Mouse (Mus musculus): ENCODE data around the gene Atp6v1f.

Atp6v1f gene

DNA sequence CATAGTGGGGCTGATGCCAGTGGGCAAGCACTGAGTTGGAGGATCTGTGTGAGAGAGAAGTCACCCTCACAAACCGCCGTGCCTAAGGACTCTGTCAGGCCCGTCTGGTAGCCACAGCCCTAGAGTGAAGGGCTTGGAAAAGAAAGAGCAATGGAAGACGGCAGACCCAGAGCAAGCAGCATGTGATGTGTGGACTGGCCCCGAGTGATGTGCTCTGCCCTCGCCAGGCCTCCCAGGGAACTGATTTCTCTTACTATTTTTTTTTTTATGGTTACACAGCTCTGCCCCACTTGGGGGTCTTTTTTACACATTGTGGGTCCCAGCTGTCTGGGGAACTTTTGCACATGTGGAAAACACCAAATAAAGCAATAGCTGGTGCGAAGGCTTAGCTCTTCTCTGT is 6.0 kb upstream of the Atp6v1f start:
- no peak for DNase-seq (ENCODE audit: low read depth, low spot score)

DNA sequence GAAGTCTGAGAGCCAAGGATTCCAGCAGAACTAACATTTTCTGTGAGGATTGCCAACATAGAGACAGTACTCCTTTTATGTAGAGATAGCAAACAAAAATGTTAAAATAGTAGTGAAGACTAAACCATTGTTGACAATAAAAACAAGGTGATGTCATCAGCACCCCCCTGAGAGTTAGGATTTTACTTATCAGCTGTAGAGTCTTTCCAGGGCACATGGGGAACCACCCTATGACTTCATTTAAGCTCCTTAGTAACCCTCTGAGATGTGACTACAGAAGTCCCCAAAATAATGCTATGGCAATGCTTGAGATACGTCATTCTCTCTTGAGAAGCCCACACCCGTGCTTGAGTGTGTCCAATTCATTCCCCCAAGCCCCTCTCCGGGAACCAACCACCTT is 4.1 kb upstream of the Atp6v1f start:
- DNase-seq (ENCODE audit: low read depth, low spot score), result no peak

DNA sequence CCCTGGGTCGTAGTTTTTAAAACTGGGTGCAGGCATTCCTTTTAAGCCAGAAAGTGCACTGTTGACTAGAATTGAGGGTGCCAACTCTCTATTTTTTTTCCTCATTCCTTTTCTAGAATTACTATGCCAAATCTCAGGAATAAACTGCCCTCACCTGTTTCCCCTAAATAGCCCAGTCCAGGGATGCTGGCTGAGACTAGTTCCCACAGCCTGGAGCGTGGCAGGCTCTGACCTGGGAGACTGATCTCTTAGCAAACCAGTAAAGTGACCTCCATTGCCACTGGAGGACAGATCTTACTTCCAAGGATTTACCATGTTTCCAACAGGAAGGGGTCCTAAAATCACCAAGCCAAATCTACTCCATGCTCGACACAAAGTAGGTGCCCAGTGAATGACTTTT is 1.3 kb downstream of the Atp6v1f start:
- no peak for DNase-seq (ENCODE audit: low read depth, low spot score)

DNA sequence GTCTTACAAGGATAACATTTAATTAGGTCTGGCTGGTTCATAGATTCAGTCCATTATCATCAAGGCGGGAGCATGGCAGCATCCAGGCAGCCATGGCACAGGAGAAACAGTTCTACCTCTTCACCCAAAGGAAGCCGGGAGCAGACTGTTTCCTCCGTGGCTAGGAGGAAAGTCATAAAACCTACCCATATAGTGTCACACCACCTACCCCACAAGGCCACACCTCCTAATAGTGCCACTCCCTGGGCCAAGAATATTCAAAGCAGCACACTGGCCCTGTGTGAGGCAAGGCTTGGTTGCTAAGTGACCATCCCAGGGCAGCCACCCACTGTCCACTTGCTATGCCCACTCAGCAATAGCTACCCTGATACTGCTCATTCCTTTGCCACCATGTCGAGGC is 3.6 kb downstream of the Atp6v1f start, which contains the start of gene Atp6v1fnb:
Atp6v1fnb (plus strand) TSS at position 301 of the 400 bp plus-strand sequence.
- DNase-seq (ENCODE audit: low read depth, low spot score), result no peak

DNA sequence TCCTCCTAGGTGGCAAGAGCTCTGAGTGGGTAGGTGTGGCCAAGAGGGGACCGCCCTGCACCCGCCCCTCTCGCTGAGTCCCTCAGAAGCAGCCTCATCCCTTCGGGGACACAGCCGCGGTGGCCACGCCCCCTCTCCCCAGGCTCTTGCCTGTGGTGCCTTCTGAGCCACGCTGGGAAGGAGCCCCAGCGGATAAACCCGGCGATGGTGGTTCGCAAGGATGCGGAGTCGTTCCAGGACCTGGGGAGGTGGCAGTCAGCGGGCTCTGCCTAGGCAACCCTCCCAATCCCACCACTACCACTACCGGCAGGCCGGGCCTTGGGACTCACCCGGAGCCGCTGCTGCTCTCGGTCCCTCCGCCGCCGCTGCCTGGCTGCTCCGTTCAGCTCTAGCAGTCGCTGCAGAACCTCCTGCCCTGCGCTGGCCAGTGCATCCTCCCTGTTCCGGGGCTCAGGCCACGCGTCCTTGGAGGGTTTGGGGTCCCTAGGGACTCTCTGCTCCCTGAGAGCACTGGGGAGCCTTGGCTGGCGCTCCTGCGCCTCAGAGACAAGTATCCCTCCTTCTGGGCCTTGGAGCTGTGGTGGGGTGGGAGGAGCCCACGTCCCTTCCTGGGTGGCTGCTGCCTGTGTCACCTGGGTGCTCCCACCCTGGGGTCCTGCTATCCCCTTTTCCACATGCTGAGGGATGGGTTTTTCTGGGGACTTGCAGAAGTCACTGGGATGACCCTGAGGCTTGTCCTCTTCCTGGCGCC is 6.6 kb downstream of the Atp6v1f start:
- DNase-seq (ENCODE audit: low read depth, low spot score), result no peak

DNA sequence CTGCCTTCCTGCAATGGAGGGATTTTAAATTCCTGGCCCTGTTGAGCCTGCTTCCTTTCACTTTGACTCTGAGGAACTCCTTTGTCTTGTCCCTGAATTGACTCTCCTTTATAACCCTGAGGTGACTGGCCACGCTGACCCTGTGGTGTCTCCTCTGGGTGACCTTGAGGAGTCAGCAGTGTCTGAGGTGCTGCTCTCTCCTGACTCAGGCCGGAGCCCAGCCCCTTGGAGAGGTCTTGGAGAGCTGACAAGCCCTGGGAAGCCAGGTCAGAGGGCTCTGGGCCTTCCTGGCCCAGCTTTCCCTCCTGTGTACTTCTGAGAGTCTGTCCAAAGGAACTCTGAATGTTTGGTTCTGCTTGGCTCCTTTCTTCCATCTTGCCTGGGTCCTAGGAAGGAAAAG is 7.2 kb downstream of the Atp6v1f start:
- no peak for DNase-seq (ENCODE audit: low read depth, low spot score)

DNA sequence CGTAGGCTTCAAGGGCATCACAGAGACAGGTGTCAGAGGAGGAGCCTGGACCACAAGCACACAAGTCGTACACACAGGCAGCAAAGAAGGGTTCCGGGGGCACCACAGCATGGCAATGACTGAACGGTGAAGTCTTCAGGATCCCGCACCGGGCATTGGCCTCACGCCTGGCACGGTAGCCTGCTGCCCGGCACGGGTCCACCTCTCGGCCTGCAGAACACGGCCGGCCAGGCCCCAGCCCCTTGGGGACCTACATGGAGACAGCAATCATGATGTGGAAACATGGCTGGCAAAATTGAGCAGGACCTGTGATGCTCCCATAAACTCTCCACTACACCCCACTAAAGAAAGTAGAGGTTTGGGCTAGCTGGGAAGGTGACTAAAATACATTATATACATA is 15.2 kb downstream of the Atp6v1f start:
- no peak for DNase-seq (ENCODE audit: low read depth, low spot score)

DNA sequence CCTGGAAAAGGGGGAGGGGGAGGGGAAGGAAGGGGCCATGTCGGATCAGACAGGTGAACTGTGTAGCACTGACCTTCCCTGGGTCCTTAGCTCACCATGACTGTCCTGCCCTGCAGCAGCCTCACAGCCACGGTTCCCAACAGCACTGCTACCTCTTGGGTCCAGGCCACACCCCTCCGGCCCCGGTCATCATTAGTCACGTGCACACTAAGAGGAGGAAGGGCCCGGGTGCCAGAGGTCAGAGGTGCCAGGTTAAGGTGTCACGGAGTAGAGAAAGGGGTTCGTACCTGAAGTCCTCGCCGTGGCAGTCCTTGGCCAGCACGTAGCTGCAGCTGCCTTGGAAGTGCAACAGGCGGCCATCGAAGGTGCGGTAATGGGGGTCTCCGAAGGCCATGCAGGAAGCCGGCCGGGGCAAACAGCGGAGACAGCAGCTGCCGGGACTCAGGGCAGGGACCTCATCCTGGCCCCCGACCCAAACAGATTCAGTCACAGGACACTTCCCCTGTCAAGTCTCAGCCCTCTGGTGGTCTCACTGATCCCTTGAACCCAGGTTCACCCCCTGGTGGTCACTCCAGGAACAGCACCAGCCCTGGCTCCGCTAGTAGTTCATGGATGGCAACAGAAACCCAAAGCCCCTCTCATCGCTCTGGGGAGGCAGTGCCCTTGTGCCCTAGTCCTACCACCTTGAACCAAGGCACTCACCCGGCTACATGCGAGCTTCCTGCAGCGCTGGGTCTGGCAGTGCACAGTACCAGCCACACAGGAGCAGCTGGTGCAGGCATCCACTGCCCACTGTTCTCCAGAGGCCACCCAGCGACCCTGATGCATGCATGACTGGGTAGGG is 17.4 kb downstream of the Atp6v1f start:
- DNase-seq (ENCODE audit: low read depth, low spot score), result no peak

DNA sequence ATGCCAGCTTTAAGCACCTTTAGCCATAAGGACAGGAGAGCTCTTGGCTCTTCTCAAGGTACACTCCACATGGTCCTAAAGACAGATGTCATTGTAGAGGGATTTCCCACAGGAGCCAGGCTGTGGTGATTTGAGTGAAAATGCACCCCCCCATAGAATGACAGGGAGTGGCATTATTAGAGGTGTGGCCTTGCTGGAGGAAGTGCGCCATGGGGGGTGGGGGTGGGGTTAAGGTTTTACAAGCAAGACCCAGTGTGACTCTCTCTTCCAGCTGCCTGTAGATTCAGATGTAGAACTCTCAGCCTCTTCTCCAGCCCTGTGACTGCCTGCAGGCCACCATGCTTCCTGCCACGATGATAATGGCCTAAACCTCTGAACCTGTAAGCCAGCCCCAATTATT is 18.4 kb downstream of the Atp6v1f start:
- DNase-seq (ENCODE audit: low read depth, low spot score), result no peak

DNA sequence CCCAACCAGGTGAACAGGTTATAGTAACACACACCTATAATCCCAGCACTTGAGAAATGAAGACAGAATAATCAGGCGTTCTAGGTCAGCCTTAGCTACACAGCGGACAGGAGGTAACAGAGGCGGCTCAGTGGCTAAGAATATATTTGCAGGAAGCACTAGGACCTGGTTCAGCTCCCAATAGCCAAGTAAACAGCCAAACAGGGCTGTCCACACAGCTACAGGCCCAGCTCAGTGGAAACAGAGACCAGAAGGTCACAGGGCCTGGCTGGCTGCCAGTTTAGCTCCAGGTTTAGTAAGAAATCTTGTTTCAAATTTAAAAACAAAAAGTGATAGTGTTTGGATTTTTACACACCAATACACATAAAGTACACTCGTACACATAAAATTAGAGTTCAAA is 26.6 kb downstream of the Atp6v1f start:
- DNase-seq (ENCODE audit: low read depth, low spot score), result no peak

DNA sequence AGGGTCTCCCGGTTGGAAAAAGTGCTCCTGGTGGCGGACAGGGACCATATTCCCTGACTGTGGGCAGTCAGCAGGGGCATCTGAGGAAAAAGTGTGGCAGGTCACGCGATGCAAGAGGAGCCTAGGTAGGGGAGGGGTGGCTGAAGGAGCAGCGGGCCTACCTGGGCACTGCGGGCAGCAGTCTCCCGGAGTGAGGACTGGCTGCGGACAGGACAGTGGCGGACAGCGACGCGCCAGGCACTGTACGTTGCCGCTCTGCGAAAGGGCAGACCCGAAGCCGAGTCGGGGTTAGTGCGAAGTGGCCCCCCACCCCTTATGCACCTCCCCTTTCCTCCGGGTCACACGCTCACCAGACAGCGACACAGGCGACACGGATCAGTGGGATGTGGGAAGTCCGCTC is 28.8 kb downstream of the Atp6v1f start:
- no peak for DNase-seq (ENCODE audit: low read depth, low spot score)

DNA sequence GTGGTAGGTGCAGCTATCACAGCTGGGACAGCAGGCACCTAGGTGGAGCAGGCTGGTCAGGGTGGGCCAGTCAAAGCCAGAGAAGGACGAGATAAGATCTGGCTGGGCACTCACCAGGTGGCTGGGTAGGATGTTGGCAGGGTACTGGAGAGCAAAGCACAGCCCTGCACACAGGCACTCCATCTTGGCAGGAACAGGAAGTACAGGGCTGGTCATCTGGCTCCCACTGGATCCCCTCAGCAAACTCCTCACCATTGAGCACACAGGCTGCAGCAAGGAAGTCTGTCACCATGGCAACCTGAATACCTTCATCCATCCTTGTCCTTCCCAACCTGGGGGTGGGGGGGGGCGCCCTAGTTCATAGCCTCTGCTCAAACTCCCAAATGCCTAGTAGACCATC is 30.3 kb downstream of the Atp6v1f start:
- DNase-seq (ENCODE audit: low read depth, low spot score), result no peak

DNA sequence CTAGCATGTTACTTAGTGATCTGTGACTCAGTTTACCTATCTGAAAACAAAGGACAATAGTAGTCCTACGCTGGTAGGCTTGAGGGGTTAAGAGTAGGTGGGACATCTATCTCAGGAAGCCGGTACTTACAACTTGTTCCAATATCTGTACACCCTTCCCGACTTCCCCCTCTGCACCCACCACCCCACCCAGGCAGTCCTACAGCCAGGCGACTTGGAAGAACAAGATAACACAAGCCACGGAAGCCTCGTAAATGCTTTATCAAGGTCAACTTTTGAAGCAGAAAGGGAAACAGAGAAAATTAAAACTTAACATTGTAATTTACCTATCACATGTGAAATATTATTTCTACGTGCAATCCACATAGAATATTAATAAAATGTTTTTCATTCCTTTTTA is 32.7 kb downstream of the Atp6v1f start:
- DNase-seq (ENCODE audit: low read depth, low spot score), result no peak

DNA sequence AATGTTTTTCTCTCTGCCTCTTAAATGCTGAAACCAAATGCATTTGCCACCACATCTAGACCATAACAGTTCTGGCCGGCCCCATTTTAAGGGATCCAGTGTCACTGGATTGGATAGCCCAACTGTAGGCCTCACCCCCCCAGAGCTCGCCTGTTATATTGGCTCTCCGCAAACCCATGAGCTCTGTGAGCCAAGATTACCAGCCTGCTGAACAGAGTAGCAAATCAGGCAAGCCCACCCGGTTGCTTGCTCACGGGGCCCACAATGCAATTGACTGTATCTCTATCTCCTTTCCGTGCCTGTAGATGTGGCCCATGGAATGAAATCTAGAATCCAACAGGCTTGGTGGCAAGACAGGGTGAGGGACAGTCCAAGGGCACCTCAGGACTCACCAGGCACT is 33.3 kb downstream of the Atp6v1f start:
- no peak for DNase-seq (ENCODE audit: low read depth, low spot score)

DNA sequence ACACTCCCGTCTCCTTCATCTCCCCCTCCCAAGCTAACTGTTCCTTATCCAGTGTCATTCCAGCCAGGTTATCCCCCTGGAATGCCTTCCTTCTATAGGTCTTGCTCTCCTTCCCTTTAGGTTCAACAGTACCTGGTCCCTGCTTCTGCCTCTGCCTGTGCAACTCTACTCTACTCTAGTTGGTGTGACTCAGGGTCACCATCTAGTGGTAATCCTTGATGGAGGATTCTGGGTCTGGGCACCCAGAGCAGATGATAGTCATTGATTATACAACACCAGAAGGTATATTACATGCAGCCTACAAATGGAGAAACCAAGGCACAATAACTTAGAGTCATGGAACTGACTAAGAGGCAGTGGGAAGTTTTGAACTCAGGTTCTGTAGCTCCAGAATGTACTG is 34.1 kb downstream of the Atp6v1f start:
- no peak for DNase-seq (ENCODE audit: low read depth, low spot score)

DNA sequence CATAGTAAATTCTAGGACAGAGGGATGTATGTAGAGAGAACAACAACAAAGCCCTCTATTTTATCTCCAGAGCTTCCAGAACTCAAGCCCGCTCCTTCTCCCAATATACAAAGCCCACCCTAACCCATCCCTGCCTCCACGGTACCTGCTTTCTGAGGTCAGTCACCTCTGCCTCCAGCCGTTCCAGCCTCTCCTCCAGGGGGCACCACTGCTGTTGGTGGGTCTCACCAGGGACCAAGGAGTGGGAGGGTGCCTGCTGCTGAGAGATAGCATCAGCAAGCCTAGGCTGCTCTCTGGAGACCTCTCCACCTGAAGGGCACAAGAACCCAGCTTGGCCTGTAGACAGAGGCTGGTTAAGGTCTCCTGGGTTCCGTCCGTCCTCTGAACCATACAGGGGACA is 38.0 kb downstream of the Atp6v1f start:
- no peak for DNase-seq (ENCODE audit: low read depth, low spot score)

DNA sequence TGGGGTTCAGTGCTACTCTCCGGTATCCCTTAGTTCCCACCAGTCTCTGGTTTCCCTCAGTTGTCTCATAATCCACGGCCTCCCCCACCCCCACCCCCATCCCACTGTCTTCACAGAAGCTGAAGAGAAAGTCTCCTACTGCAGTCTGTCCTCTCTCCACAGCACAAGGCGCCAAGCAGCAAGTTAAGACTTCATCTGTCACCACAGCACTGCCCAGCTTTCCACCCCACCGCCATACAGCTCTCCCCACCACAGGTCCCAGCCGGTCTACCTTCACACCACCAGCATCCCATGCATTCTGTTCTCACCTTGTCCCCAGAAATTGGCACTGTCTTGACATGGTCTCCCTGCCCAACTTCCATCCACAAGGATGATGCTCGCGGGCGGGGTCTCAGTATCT is 39.3 kb downstream of the Atp6v1f start:
- no peak for DNase-seq (ENCODE audit: low read depth, low spot score)

DNA sequence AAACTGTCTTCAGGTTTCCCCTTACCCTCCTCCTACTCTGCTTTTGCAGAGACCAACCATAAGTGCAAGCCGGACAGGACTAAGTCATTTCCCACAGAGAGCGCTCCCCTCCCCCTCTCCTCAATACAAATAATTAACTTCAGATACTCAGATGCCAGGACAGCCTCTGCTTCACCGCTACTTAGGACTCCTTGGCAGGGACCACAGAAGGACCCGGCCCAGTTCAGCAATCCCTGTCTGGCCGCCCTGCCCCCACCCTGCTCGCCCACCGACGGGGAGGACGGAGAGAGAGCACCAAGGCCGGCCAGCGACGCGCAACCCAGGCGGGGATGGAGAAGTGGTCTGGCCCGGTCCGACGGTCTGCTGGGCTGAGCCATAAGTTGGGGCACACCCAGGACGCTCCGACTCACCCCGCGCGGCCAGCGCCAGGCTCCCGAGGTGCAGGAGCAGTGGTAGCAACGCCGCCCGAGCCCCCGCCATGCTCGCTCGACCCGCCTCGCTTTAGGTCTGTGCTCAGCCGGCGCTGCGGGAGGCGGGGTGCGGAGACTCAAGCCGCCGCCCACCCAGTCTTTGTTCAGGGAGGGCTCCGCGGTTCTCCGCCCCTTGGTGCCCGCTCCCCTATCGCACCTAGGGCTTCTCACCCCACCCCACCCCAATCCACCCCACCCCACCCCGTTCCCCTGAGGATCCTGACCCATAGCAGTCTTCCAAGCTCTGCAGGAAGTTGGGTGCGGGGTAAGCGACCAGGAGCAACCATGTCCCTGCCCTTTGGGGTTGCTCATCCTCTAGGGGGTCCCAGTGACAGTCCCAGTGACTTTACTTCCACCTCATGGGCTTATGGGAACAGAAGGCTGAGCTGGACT is 40.2 kb downstream of the Atp6v1f start, which contains the start of gene Kcp:
Kcp (minus strand) TSS at position 506 of the 863 bp plus-strand sequence.
- no peak for DNase-seq (ENCODE audit: low read depth, low spot score)

DNA sequence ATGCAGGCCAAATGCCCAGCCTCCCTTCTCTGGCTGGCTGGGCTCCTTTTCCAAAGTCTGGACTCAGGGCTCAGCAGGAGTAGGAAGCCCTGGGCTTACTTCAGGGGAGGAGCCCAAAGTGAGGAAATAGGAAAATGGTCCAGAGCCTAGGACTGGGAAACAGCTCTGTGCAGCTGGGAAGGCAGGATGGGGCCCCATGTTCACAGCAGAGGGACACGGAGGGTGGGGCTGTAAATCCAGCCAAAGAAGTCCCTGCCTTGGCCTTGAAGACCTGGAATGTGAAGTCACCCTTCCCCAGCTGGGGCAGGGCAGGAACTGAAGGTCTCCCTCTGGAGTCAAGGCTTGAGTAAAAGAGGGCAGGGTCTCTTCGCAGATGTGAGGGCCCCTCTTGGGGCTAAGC is 41.6 kb downstream of the Atp6v1f start:
- no peak for DNase-seq (ENCODE audit: low read depth, low spot score)

DNA sequence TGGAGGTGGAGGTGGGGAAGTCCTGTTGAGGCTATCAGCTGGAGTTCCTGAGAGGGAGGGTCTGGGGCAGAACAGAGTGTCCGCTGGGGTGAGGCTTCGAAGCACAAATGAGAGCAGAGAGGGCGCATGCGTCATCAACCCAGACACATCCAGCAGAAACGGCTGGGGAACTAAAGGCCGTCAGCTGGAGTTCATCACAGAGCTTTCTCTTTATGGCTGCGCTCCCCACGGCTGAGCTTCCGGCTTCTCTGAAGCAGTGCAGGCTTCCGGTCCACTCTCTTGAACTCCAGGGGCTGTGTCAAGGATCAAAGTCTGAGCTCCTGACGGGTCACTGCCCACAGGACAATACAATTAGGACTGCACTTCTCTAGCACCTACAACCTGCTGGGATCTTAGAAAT is 45.8 kb downstream of the Atp6v1f start:
- no peak for DNase-seq (ENCODE audit: low read depth, low spot score)

DNA sequence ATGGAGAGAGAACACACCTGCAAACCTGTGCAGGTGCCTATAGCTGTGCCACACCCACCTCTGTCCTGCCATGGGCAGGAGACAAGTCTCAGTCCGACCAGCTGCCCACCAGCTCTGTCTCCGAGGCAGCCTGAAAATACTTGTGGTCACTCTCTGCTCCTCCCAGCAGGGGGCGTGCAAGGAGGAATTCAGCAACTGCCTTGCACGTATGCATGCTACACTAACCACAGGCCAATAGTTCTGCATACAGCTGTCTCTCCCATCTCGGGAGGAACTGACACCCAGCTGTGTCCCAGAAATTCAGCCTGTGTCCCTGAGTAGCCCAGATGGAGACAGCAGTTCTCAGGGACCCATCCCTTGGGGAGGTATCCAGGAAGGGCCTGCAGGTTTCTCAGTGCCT is 49.6 kb downstream of the Atp6v1f start:
- DNase-seq (ENCODE audit: low read depth, low spot score), result no peak

All from brain, embryonic 18.5 days (tissue).